Mouse (Mus musculus): ENCODE data around the gene Sema4a.

DNA sequence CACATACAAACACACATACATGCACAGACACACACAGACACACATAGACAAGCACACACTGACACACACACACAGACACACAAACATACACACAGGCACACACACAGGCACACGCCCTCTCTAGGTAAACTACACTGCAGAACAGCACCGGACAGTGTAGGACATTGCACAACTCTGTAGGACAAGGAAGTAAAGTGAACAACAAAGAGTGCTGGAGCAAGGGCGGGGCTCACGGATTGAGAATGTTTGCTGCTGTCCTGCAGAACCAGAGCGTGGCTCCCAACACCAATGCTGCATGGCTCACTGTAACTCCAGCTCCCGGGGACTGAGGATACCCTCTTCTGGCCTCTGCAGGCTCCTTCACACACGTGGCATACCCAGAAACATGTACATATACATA, 18.1 kb downstream of the Sema4a start:
- no peak for TF ChIP-seq CTCF (IDR thresholded peaks at IDR 0.05; ENCODE audit: extremely low read depth, insufficient read depth, insufficient read length, insufficient replicate concordance)
- no peak for TF ChIP-seq POLR2A (IDR thresholded peaks at IDR 0.05; ENCODE audit: low read depth, low read length)
